Mouse (Mus musculus): ENCODE data around the gene Emid1.

- TF ChIP-seq POLR2A (IDR thresholded peaks at IDR 0.05; ENCODE audit: control insufficient read depth, extremely low read depth, insufficient read depth, low read length, poor library complexity) = no peak
- TF ChIP-seq CTCF (IDR thresholded peaks at IDR 0.05; ENCODE audit: borderline replicate concordance, control insufficient read depth, extremely low read depth, insufficient read depth, low read length, poor library complexity) = no peak
These were observed 36.1 kb upstream of the Emid1 start for GRCm38 (mm10) chr11:5188170-5188569.
